Mouse (Mus musculus) urinary bladder, postnatal 14 days (tissue): ENCODE data around the gene Srsf4.

Source experiments
- DNase-seq: peaks from one replicate; pipeline ENCODE4 v3.0.0; 2021; ENCODE audit warnings: low spot score

Srsf4 gene

GRCm38 (mm10) chr4:131873293-131874168 is at the start of gene Srsf4:
Srsf4 (plus strand) TSS chr4:131873617.
- peak; percentile 94 for DNase-seq

- DNase-seq: no peak
Observed at GRCm38 (mm10) chr4:131824939-131825338, 48.5 kb upstream of the Srsf4 start.

- DNase-seq: peak; percentile 53
Observed at GRCm38 (mm10) chr4:131825830-131826229, 47.6 kb upstream of the Srsf4 start.

GRCm38 (mm10) chr4:131826905-131827304 is 46.5 kb upstream of the Srsf4 start:
- DNase-seq: peak; percentile 47

- DNase-seq: no peak
Observed at GRCm38 (mm10) chr4:131829123-131829522, 44.3 kb upstream of the Srsf4 start.

- no peak for DNase-seq
Observed at GRCm38 (mm10) chr4:131831546-131832045, 41.8 kb upstream of the Srsf4 start.

GRCm38 (mm10) chr4:131832759-131833407 is 40.5 kb upstream of the Srsf4 start:
- no peak for DNase-seq

GRCm38 (mm10) chr4:131833971-131834609 is 39.3 kb upstream of the Srsf4 start:
- DNase-seq: peak; percentile 41

- peak; percentile 65 for DNase-seq
Observed at GRCm38 (mm10) chr4:131836351-131836881, 37.0 kb upstream of the Srsf4 start.

GRCm38 (mm10) chr4:131836891-131837491 is 36.4 kb upstream of the Srsf4 start:
- DNase-seq: peak; percentile 47

GRCm38 (mm10) chr4:131837872-131838524 is 35.4 kb upstream of the Srsf4 start, which contains the start of gene Ptpru:
Ptpru (minus strand) TSS chr4:131838288.
- DNase-seq: peak; percentile 93

- peak; percentile 95 for DNase-seq
Observed at GRCm38 (mm10) chr4:131843290-131843743, 30.1 kb upstream of the Srsf4 start, which contains the start of gene Mecr. Mecr (plus strand) TSS chr4:131843470.

- no peak for DNase-seq
Observed at GRCm38 (mm10) chr4:131845991-131846778, 27.2 kb upstream of the Srsf4 start.

GRCm38 (mm10) chr4:131848082-131848481 is 25.3 kb upstream of the Srsf4 start:
- DNase-seq: no peak

- peak; percentile 58 for DNase-seq
Observed at GRCm38 (mm10) chr4:131849986-131850638, 23.3 kb upstream of the Srsf4 start.

- no peak for DNase-seq
Observed at GRCm38 (mm10) chr4:131854950-131855349, 18.5 kb upstream of the Srsf4 start.

GRCm38 (mm10) chr4:131860492-131861340 is 12.7 kb upstream of the Srsf4 start:
- DNase-seq: peak; percentile 86

GRCm38 (mm10) chr4:131861341-131861739 is 12.1 kb upstream of the Srsf4 start:
- DNase-seq: no peak
